Mouse (Mus musculus): ENCODE data around the gene Tmem104.

Gene Tmem104

GRCm38 (mm10) chr11:115229021-115229930, 42.0 kb downstream of the Tmem104 start:
- no peak for DNase-seq (ENCODE audit: low spot score in 2 of 2)

GRCm38 (mm10) chr11:115231168-115231915, 44.1 kb downstream of the Tmem104 start:
- no peak for DNase-seq (ENCODE audit: low spot score in 2 of 2)

- DNase-seq (ENCODE audit: low spot score in 2 of 2) = no peak
Observed at GRCm38 (mm10) chr11:115231924-115232323, 44.6 kb downstream of the Tmem104 start.

- DNase-seq (ENCODE audit: low spot score in 2 of 2) = no peak
Observed at GRCm38 (mm10) chr11:115232889-115233288, 45.6 kb downstream of the Tmem104 start.

- DNase-seq (ENCODE audit: low spot score in 2 of 2) = peak; percentile 24 to 44
Observed at GRCm38 (mm10) chr11:115233526-115234290, 46.4 kb downstream of the Tmem104 start.

- DNase-seq (ENCODE audit: low spot score in 2 of 2) = no peak
Observed at GRCm38 (mm10) chr11:115234320-115235044, 47.2 kb downstream of the Tmem104 start.

- DNase-seq (ENCODE audit: low spot score in 2 of 2) = no peak
Observed at GRCm38 (mm10) chr11:115236570-115236969, 49.3 kb downstream of the Tmem104 start.

- no peak for DNase-seq (ENCODE audit: low spot score in 2 of 2)
Observed at GRCm38 (mm10) chr11:115241402-115241801, 54.1 kb downstream of the Tmem104 start.

GRCm38 (mm10) chr11:115242746-115243145, 55.5 kb downstream of the Tmem104 start:
- no peak for DNase-seq (ENCODE audit: low spot score in 2 of 2)

GRCm38 (mm10) chr11:115243783-115244182, 56.5 kb downstream of the Tmem104 start:
- no peak for DNase-seq (ENCODE audit: low spot score in 2 of 2)

GRCm38 (mm10) chr11:115244840-115245239, 57.6 kb downstream of the Tmem104 start:
- no peak for DNase-seq (ENCODE audit: low spot score in 2 of 2)

- no peak for DNase-seq (ENCODE audit: low spot score in 2 of 2)
Observed at GRCm38 (mm10) chr11:115246386-115246785, 59.1 kb downstream of the Tmem104 start.

GRCm38 (mm10) chr11:115247240-115247639, 60.0 kb downstream of the Tmem104 start:
- no peak for DNase-seq (ENCODE audit: low spot score in 2 of 2)

- DNase-seq (ENCODE audit: low spot score in 2 of 2) = no peak
Observed at GRCm38 (mm10) chr11:115247945-115248344, 60.7 kb downstream of the Tmem104 start.

GRCm38 (mm10) chr11:115249721-115250404, 62.6 kb downstream of the Tmem104 start:
- DNase-seq (ENCODE audit: low spot score in 2 of 2) = no peak

- no peak for DNase-seq (ENCODE audit: low spot score in 2 of 2)
Observed at GRCm38 (mm10) chr11:115250405-115251090, 63.3 kb downstream of the Tmem104 start.

GRCm38 (mm10) chr11:115251258-115251657, 64.0 kb downstream of the Tmem104 start:
- DNase-seq (ENCODE audit: low spot score in 2 of 2) = no peak

- DNase-seq (ENCODE audit: low spot score in 2 of 2) = no peak
Observed at GRCm38 (mm10) chr11:115257775-115258510, 70.7 kb downstream of the Tmem104 start.

- no peak for DNase-seq (ENCODE audit: low spot score in 2 of 2)
Observed at GRCm38 (mm10) chr11:115259134-115259533, 71.8 kb downstream of the Tmem104 start.

All from right cerebral cortex, adult 2 months (tissue).